Mouse (Mus musculus) heart, embryonic 12.5 days (tissue): ENCODE data around the gene Csf3r. TPM values are rescaled to one million over a fixed set of nuclear protein-coding genes. Genes with fewer than 3 reads are reported as not detected.

Experiments
- ATAC-seq: fragments of 200-750 bp; cut with Nextera tagmentation; 2 replicates; pipeline ENCODE4 v1.8.0; 2017; ENCODE audit warnings: moderate TSS enrichment, moderate library complexity; ENCODE audit not compliant: insufficient number of reproducible peaks, low FRiP score
- H3K27ac ChIP-seq: fragments of 300-500 bp; sonication (generic); 2 replicates; pipeline ENCODE4 v1.5.1; 2016; ENCODE audit warnings: mild to moderate bottlenecking, moderate library complexity; ENCODE audit not compliant: poor library complexity, severe bottlenecking
- H3K27me3 ChIP-seq: fragments of 300-500 bp; sonication (generic); replicated peaks from 2 replicates; pipeline ENCODE4 v1.6.1; 2016; ENCODE audit warnings: mild to moderate bottlenecking, moderate library complexity
- H3K36me3 ChIP-seq: fragments of 300-500 bp; sonication (generic); 2 replicates; pipeline ENCODE4 v1.6.1; 2016; ENCODE audit warnings: mild to moderate bottlenecking, moderate library complexity
- H3K4me1 ChIP-seq: fragments of 300-500 bp; sonication (generic); replicated peaks from 2 replicates; pipeline ENCODE4 v1.6.1; 2016; ENCODE audit warnings: mild to moderate bottlenecking
- H3K4me2 ChIP-seq: fragments of 300-500 bp; sonication (generic); 2 replicates; pipeline ENCODE4 v1.6.1; 2016; ENCODE audit warnings: mild to moderate bottlenecking, moderate library complexity
- H3K4me3 ChIP-seq: fragments of 300-500 bp; sonication (generic); 2 replicates; pipeline ENCODE4 v1.5.1; 2016; ENCODE audit warnings: mild to moderate bottlenecking
- H3K9ac ChIP-seq: fragments of 300-500 bp; sonication (generic); 2 replicates; pipeline ENCODE4 v1.6.1; 2016; ENCODE audit warnings: mild to moderate bottlenecking, moderate library complexity
- H3K9me3 ChIP-seq: fragments of 300-500 bp; sonication (generic); replicated peaks from 2 replicates; pipeline ENCODE4 v1.6.1; 2016; ENCODE audit warnings: mild to moderate bottlenecking, moderate library complexity
- WGBS: fragments of 180-500 bp; shearing (Covaris S2); methylation state at CpG from one replicate; pipeline ENCODE4 v1.1.7; 2016; 5-methylcytosine and 5-hydroxymethylcytosine counted together
- polyA plus RNA-seq: library from polyadenylated mRNA; unstranded; fragments of >200 nt; fragmentation: Nextera tagmentation; extraction: Ambion mirVana; gene quantifications from 2 replicates; pipeline ENCODE4 v1.2.1, GENCODE M21; 2016

The Csf3r gene
- polyA plus RNA-seq, 1 experiment from 2014 or later: 0.15 TPM

DNA sequence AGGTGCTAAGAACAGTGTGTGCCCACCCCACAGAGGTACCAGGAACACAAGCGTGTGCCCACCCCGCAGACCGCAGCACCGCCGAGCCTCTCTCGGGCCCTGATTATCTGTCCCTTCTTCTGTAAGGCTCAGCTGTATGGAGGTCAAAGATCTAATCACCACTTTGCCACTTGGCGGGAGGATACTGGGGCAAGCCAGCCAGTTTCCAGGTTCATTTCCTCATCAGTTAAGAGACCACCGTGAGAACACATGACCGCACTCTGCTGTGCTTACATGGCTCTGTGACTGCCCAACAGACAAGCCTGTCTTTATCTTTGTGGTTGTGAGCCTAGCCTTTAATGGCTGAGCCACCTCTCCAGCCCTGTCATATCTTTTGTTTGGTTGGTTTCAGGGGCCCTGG is 58.7 kb downstream of the Csf3r start:
- ATAC-seq: no peak
- H3K4me1 ChIP-seq: peaks cover 9% of the 10 kb centered on the region; the same call in 1 of the 2 replicates
- H3K4me3 ChIP-seq: no peak overlapping the region
- H3K9me3 ChIP-seq: no peaks in the 10 kb centered on the region
- no peak overlapping the region for H3K27ac ChIP-seq
- H3K4me2 ChIP-seq: no peak overlapping the region
- no peaks in the 10 kb centered on the region for H3K27me3 ChIP-seq
- WGBS: 79% methylated on average over 9 of the region's 9 CpGs
- no peak overlapping the region for H3K9ac ChIP-seq
- H3K36me3 ChIP-seq: 0 out of 2 replicates have a peak, but pooled peaks cover 3% of the 10 kb centered on the region

DNA sequence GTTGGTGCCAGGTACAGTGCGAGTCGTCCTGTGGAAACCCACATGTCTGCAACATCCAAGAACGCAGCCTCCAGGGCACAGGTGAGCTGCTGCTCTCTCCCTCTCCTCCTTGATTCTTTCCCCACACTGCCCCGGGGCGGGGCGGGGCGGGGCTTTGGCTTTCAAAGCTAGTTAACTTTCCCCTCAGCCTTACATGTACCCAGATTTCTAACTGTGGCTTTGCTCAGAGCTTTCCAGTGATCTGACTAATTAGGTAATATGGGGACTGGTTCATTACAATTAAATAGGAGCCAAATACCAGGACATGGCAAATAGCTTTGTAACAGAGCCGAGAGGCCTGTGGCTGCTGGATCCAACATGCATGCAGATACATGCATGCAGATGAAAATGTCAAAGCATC is 60.0 kb downstream of the Csf3r start:
- Histone ChIP-seq H3K9me3 (no peaks in the 10 kb centered on the region), H3K27me3 (no peaks in the 10 kb centered on the region), H3K9ac (no peak overlapping the region), H3K27ac (no peak overlapping the region), H3K4me3 (no peak overlapping the region), H3K4me1 (peaks cover 9% of the 10 kb centered on the region; the same call in 1 of the 2 replicates), H3K36me3 (0 out of 2 replicates have a peak, but pooled peaks cover 3% of the 10 kb centered on the region), H3K4me2 (no peak overlapping the region)
- ATAC-seq: no peak
- WGBS: 63% methylated on average over 8 of the region's 8 CpGs

DNA sequence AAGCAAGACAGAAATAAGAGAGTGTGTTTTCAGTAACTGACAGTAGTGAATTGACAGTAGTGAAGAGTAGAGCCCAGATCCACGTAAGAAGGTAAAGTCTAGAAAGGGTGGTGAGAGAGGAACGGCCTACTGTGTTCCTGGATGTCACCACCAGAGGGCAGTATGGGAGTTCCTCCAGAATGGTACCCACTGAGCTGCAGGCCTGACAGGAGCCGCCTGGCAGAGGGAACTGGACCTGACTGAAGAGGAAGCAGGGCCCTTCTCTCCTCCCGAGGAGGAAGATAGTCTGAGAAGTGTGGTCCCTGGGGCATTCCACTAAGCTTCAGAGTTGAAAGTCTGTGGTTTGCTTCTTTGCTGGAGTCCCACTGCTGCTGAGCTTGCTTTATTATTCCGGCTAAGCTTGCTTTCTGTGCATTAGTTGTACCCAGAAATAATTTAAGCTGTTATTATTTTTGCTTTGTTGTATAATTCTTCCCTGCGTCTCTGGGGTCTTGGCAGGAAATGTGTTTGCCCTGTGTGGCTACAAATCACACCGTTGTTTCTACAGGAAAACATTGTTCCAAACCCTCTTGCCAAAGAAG is 61.7 kb downstream of the Csf3r start:
- peak; percentile 73 for ATAC-seq

DNA sequence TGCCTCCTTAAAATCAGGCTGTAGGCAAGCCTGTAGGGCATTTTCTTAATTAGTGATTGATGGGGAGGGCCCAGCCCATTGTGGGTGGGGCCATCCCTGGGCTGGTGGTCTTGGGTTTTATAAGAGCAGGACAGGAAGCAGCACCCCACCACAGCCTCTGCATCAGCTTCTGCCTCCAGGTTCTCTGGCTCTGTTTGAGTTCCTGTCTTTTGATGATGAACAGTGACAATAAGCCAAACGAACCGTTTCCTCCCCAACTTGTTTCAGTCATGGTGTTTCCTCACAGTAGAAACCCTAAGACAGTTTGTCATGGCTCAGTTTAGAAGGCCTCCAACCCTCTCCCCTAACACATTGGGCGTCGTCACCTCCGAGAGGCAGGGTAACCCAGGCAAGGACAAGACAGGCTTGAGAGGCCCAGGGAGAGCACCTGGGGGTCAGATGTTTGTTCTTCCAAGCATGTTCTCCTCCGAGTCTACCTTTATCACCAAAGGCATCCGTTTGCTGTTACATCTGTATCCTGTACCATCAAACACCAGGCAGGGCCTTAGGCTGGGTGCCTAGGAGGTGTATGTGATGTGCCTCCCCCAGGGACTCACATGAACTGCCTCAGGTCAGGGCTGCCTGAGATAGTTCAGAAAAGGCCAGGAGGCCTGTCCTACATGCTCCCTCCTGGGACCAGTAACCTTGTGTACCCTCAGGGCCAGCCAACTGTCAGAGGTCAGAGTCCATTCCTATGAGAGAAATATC is 65.9 kb downstream of the Csf3r start:
- H3K27ac ChIP-seq: no peak overlapping the region
- no peaks in the 10 kb centered on the region for H3K9me3 ChIP-seq
- no peaks in the 10 kb centered on the region for H3K27me3 ChIP-seq
- peaks cover 9% of the 10 kb centered on the region; the same call in 1 of the 2 replicates for H3K4me1 ChIP-seq
- no peaks in the 10 kb centered on the region for H3K36me3 ChIP-seq
- H3K4me3 ChIP-seq: no peak overlapping the region
- H3K9ac ChIP-seq: no peak overlapping the region
- no peak overlapping the region for H3K4me2 ChIP-seq
- ATAC-seq: no peak
- 58% methylated on average over 7 of the region's 7 CpGs for WGBS

More for the DNA sequence above, 61.7 kb downstream of the Csf3r start:
- H3K4me2 ChIP-seq: no peak overlapping the region
- H3K9me3 ChIP-seq: no peaks in the 10 kb centered on the region
- H3K4me3 ChIP-seq: no peak overlapping the region
- H3K36me3 ChIP-seq: 0 out of 2 replicates have a peak, but pooled peaks cover 3% of the 10 kb centered on the region
- peaks cover 9% of the 10 kb centered on the region; the same call in 1 of the 2 replicates for H3K4me1 ChIP-seq
- H3K27ac ChIP-seq: no peak overlapping the region
- H3K27me3 ChIP-seq: no peaks in the 10 kb centered on the region
- WGBS: 27% methylated on average over 7 of the region's 7 CpGs
- H3K9ac ChIP-seq: no peak overlapping the region

DNA sequence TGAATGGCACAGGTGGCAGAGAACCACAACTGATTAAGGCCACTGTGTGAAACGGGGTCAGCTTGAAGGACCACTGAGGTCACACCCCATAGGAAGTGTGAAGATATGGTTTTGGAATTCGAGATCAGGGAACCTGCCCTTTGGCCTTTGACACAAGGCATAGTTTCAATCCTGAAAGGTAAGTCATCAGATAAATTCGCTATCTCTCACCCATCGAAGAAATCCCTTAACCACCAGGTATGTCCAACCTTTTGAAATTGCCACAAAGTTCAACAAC is 66.4 kb downstream of the Csf3r start:
- 72% methylated on average over 4 of the region's 4 CpGs for WGBS

DNA sequence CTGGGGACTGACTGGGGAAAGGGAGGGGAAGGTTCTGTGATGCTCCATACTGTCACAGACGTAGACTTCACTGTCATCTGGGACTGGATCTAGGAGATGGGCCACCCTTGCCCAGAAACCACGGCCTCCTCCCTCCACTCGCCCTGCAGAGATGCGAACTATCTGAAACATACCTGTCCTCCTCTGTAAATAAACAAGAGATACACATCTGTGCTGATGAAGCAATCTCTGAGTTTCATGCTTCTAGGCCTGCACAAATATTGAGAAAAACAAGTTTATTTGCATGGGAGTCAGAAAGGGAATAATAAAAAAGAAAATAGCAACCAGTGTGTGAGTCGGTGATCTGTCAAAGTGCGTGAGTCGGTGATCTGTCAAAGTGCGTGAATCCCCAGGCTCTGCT is 67.5 kb downstream of the Csf3r start:
- WGBS: 77% methylated on average over 8 of the region's 8 CpGs
- Histone ChIP-seq H3K27me3 (no peaks in the 10 kb centered on the region), H3K4me3 (no peak overlapping the region), H3K9ac (no peak overlapping the region; the same call in 1 of the 2 replicates), H3K27ac (no peak overlapping the region), H3K9me3 (no peaks in the 10 kb centered on the region), H3K4me1 (peaks cover 9% of the 10 kb centered on the region; the same call in 1 of the 2 replicates), H3K4me2 (no peak overlapping the region), H3K36me3 (no peaks in the 10 kb centered on the region)
- no peak for ATAC-seq

More for the DNA sequence above, 66.4 kb downstream of the Csf3r start:
- Histone ChIP-seq H3K4me2 (no peak overlapping the region), H3K27ac (no peak overlapping the region), H3K27me3 (no peaks in the 10 kb centered on the region), H3K4me1 (peaks cover 9% of the 10 kb centered on the region; the same call in 1 of the 2 replicates), H3K9me3 (no peaks in the 10 kb centered on the region), H3K36me3 (no peaks in the 10 kb centered on the region), H3K9ac (no peak overlapping the region), H3K4me3 (no peak overlapping the region)
- ATAC-seq: no peak

Other genes with a start within 250 kb of the Csf3r start
- gene Mrps15, start 22.4 kb downstream of the Csf3r start, polyA plus RNA-seq: 142 and 146 TPM in 2 replicates
- gene Oscp1, start 34.0 kb downstream of the Csf3r start, polyA plus RNA-seq: 5.9 and 7.7 TPM in 2 replicates
- gene Lsm10, start 72.1 kb downstream of the Csf3r start, polyA plus RNA-seq: 36.3 and 41.2 TPM in 2 replicates
- gene Stk40, start 79.4 kb downstream of the Csf3r start, polyA plus RNA-seq: 35.0 and 35.2 TPM in 2 replicates
- gene Eva1b, start 123.2 kb downstream of the Csf3r start, polyA plus RNA-seq: 30.6 and 31.2 TPM in 2 replicates
- gene Sh3d21, start 138.9 kb downstream of the Csf3r start, polyA plus RNA-seq: 2.7 and 3.6 TPM in 2 replicates
- gene Thrap3, start 178.2 kb downstream of the Csf3r start, polyA plus RNA-seq: 177 and 191 TPM in 2 replicates
- 73.9 and 76.4 TPM in 2 replicates for gene Map7d1, start 231.8 kb downstream of the Csf3r start, polyA plus RNA-seq
- gene Trappc3, start 237.8 kb downstream of the Csf3r start, polyA plus RNA-seq: 68.0 and 68.7 TPM in 2 replicates